Mouse (Mus musculus): ENCODE measurements around the gene Arhgef17.

Arhgef17 gene

DNA sequence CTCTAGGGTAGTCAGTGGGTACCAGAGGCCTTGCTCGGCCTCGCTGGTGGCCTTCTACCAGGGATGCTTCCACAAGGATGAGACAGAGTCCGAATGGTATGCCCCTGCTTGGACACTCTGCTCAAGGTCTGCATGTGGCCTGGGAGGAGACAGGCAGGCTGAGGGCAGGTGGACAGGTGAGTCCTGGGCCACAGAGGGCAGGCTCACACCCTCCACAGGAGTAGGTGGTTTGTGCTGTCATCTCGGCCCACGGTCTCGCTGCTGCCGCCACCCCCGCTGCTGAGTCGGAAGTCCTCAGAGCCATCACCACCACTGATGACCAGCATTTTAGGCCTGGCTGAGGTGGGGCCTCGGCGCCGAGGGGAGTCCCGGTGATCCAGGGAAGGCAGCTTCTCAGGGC is 58.7 kb downstream of the Arhgef17 start:
- no peak for DNase-seq (ENCODE audit: low spot score in 2 of 2)

DNA sequence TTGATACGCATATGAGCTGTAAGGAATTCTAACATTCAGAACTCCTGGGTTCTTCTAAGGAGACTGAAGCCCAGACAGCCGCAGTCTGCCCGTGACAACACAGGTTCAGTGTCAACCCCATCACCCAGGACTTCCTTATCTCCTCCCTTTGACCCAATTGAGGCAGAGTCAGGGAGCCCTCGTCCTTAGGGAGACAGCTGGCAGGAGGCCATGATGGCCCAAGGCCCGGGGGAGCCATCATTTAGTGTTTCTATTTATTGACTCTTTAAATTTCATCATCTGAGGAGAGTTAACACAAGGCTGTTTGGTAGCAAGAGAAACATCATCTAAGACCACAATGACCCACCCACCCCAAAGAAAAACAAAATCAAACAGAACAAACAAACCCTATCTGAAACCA is 60.0 kb downstream of the Arhgef17 start:
- DNase-seq (ENCODE audit: low spot score in 2 of 2), result no peak

DNA sequence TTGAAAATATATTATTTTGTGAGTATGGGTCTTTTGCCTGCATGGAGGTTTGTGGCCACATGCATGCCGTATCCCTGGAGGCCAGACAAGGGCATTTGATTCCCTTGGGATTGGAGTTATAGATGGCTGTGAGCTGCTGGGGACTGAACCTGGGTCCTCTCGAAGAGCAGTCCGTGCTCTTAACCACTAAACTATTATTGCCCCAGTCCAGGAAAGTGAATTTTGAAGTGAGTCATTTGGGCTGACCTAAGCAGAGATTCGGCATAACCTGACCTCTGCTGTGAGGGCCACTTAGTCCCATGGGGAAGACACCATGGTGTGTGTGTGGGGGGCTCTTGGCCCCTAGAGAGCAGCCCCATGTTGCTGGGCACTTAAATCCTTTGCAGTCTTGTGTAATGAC is 60.6 kb downstream of the Arhgef17 start:
- no peak for DNase-seq (ENCODE audit: low spot score in 2 of 2)

DNA sequence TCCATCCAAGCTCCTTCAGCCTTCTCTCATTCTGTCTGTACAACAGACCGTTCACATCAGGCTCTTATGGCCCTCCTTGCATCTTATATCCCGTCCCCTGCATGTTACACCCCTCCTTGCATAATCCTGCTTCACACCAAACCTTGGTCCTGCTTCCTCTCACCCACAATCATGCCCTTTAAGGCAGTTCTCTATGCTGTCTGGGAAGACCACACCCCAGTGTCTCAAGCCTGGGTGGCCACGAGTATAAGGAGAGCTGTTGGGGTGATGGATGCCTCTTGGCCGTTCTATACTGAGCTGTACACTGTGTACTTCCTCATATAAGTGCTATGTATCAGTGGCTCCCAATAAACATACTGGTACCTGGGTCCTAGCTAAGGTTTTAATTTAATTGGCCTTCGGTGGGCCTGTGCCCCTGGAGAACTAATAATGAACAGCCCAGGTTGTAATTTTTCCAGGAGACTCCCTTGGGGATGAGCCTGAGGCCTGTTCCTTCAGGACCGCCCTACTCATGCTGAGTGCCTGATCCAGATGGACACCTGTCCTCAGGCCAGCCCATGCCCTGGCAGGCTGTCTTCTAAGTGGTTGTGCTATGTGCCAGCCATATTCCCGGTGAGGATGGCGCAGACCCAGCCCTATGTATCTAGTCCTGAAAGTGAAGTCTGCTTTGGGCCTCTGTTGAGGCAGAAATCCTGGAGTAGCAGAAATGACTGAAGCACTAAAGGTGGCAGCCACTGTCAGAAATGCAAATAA is 61.9 kb downstream of the Arhgef17 start:
- no peak for DNase-seq (ENCODE audit: low spot score in 2 of 2)

DNA sequence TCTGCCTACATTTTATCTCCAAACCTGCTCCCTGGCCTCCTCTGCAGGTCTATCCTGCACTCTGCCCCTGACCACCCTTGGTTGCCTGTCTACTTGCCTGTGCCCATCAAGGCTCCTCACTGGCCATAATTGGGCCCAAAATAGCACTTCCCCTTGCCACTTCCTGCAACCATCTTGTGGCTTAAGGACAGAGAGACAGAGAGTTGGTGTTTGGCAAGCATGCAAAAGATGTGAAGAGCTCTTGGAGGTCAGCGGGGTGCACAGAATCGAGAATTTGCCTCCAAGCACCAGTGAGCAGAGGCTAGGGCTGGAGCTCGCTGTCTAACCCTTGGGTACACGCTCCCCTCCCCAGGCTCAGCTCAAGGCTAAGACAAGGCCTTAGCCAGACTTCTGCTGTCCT is 63.4 kb downstream of the Arhgef17 start:
- no peak for DNase-seq (ENCODE audit: low spot score in 2 of 2)

DNA sequence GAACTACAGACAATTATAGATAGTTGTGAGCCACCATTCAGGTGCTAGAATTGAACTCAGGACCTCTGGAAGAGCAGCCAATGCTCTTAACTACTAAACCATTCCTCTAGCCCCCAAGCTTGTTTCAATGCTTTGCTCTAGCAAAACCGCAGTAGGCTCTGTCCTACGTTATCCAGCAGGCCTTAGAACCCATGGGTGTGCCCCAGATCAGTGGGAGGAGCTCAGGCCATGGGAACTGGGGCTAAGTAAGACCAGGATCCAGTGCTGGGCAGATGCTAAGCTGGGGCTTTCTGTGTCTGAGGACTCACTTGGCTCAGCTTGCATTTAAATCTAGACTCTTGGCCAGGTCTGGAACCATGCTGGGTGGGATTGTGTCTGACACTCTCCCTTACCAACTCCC is 64.3 kb downstream of the Arhgef17 start:
- no peak for DNase-seq (ENCODE audit: low spot score in 2 of 2)

DNA sequence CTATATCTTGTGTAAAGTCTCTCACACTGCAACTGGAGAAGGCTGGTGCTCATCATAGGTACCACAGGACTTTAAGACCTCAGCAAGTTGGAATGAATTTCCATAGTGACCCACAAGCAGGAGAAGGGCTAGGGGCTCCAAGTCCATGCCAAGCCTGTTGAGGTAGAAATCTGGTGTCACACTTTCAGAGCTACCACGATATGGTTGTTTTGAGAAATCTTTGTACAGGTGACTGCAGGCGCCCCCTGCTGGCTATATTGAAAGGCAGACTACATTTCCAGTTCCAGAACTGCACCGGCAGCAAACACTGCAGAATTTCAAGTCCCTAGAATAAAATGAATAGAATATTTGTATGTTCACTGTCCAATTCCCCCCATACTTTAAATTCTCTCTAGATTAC is 65.2 kb downstream of the Arhgef17 start:
- peak in 1 of 2 experiments; percentile 68 for DNase-seq (ENCODE audit: low spot score in 2 of 2)

DNA sequence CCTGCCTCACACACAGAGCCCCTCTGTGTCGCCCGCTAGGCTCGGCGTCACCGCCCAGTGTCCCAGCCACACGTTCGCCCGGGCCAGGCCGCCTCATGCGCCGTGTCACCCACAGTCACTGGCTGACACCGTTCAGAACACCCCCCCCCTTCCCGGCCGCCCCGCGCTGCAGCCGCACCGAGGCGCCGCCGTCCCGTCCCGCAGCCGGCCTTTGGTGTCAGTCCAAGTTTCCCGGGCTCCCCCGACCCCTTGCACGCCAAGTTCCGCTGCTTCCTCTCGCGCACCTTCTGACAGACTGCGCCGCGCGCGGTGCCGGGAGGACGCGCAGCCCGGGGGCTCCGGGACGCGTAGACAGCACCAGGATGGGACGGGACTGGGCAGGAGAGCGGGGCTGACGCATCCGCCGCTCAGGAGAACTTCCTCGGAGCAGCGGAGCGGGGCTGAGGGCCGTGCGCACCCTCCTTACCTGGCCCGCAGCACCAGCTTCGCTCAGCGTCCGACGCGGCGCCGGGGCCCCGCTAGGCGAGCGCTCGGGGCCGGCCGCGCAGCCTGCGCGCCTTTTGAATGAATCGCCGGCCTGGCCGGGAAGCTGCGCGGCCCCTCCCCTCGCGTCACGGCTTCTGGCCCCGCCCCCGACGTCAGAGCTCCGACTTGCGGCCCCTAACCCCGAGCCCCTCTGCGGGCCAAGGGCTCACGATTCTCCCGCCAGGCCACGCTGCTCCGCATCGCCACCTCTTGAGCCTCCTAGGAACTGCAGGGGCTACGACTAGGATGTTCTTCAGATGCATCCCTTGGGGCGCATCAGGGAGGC is 68.9 kb downstream of the Arhgef17 start, which contains the start of gene Relt:
Gene Relt (minus strand): TSS at position 619 of the 811 bp plus-strand sequence.
- peak; percentile 95 to 98 for DNase-seq (ENCODE audit: low spot score in 2 of 2)

DNA sequence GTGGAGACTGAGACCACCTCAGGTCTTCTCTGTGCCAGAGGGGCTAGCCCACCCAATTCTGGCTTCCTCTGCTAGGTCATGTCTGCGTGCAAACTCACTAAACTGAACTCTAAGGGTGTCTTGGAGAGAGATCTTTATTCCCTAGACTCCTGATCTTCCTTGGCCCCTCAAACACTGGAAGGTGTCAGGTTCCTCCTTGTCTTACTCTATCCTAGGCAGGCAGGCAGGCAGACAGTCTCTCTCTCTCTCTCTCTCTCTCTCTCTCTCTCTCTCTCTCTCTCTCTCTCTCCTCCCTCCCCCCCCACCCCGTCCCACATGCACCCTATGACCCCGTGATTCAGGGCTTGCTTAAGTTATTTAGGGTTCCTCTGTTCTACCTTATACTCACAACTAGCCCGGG is 69.6 kb downstream of the Arhgef17 start:
- DNase-seq (ENCODE audit: low spot score in 2 of 2), result no peak

DNA sequence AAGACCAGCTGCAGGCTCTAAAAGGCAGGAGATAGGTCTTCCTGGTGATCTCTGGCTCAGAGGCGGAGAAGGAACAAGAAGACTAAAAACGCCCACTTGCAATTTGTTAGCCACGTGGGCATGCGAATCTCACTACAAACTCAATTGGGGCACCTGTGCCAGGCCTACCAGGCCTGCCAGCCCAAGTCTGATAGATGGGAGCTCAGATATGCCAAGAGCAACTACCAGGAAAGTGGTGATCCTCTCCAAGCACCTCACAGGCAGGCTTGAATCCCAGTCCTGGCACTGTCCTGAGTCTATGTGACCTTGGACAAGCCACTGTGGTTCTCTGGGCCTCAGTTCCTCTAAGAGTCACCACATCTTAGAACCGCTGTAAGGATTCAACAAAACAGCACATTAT is 70.7 kb downstream of the Arhgef17 start:
- no peak for DNase-seq (ENCODE audit: low spot score in 2 of 2)

DNA sequence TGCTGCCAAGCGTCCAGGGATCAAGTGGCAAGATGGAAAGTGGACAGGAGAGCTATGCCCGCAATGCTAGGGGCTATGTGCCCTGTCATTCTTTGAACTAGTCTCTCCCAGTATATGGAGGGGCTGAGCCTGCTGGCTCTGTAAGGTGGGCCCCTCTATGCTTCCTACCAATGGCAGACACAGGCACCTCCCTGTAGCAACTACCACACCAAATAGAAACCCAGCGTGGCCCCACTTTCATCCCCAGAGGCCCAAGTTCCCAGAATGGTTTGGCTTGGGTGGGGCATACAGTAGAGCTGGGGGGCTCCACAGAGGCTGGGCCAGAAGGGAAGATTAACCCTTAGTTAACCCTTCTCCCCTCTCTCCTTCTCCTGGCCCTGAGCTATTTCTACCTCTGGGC is 71.5 kb downstream of the Arhgef17 start:
- DNase-seq (ENCODE audit: low spot score in 2 of 2), result no peak

DNA sequence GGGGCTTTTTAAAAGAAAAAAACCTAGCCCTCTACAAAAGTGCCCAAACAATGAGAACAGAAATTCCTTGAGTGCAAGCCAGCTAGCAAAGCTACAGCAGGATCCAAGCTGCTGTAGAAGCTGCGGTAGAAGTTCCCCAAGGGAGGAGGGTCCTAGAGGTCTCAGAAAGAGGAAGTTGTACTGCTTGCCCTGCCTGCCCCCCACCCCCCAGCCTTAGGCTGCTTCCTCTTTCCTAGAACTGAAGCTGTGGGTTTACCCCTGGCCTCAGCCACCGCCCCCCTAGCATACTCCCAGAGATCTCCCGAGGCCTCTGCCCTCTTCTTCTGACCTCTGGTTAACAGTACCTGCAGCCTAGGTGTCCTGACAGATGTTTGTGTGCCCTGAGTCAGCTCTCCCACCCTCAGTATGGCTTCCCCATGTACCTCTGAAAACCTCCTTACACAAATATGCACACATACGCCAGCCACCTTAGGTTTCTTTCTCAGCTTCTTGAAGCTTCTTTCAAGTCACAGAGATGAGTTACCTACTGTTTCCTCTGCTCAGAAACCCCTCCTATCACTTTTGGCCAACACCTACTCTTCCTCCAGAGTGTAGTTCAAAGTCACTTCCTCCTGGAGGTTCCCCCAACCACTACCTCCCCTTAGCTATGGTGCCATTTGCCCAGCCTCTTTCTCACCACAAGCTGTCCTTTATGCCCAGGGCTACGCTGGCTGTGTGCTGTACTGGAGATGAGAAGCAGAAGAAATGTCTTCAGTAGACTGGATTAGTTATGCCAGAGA is 75.9 kb downstream of the Arhgef17 start:
- DNase-seq (ENCODE audit: low spot score in 2 of 2), result no peak

DNA sequence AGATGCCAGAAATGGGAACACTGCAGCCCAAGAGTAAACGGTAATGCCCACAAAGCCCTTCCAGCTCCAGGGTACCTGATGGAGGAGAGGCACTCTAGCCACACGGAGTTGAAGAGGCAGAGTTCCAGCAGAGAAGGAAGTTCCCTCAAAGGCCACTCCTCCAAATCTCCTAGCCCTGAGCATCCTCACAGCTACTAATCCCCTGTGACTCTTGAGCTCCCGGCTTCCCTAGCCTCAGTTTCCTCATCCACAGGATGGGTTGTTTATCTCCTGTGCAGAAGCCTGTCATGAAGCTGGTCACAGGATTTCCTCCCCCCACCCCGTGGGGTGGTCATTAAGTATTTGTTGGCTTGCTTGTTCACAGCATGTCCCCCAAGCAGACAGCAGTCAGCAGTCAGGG is 76.6 kb downstream of the Arhgef17 start:
- no peak for DNase-seq (ENCODE audit: low spot score in 2 of 2)

DNA sequence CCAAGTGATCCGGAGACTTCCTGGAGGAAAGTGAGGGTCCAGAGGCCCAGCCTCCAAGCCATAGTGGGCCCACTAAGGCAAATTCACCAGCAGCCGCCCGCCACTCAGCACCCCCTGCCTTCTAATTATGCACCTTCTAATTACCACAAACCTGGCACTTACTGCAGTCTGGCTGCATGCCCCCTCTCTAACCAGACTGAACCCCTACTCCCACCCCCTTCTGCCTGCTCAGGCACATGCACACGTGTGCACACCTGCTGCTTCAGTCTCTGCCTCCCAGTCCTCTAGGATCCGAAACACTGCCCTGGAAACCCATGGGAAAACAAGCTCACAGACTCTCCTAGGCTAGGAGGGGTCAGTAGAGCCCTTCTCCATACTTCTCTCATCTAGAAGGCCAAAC is 77.0 kb downstream of the Arhgef17 start:
- DNase-seq (ENCODE audit: low spot score in 2 of 2), result no peak

DNA sequence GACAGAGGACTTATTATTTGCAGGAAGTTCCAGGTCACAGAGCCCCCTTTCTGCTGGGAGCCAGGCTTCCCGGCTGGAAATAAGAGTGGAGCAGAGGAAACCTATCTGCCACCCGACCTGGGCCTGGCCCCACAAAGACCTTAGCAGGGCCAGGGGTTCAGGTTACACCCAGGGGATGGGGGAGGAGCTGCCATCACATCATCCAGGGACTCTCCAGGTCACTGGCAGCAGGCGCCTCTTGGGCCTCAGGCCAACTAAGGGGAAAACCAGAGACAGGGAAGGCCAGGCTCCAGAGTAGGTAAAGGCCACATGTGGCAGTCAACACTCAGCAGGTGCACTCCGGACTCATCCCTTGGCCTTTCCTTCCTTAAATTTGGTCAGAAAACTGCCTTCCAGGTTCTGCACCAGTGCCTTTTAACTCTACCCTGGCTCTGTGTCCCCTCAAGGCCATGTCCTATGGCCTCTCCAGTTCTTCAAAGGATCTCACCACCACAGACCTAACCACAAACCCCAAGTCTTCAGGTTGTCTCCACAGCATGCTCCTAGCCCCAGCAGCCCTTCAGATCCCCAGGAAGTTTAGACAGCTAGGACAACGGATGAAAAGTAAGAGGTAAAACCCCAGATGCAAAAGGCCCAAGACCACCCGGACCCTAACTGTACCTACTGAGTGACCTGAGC is 77.6 kb downstream of the Arhgef17 start:
- DNase-seq (ENCODE audit: low spot score in 2 of 2), result no peak

DNA sequence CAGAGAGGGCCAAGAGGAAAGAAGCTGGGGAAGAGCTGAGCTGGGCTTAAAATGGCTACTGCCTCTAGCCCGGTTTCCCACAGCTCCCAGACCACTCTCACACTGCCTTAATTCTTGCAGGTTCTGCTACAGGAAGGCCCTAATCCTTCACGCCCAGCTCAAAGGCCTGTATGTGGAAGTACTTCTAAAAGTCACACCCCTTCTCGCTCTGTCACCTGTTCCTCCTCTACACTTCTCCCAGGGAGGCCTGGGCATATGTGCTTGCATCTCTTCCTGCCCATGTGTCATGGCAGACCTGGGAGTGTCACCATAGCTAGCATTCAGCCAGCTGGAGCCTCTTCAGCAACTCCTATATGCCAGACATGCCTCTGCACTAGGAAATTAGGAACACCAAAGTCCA is 78.5 kb downstream of the Arhgef17 start:
- no peak for DNase-seq (ENCODE audit: low spot score in 2 of 2)

DNA sequence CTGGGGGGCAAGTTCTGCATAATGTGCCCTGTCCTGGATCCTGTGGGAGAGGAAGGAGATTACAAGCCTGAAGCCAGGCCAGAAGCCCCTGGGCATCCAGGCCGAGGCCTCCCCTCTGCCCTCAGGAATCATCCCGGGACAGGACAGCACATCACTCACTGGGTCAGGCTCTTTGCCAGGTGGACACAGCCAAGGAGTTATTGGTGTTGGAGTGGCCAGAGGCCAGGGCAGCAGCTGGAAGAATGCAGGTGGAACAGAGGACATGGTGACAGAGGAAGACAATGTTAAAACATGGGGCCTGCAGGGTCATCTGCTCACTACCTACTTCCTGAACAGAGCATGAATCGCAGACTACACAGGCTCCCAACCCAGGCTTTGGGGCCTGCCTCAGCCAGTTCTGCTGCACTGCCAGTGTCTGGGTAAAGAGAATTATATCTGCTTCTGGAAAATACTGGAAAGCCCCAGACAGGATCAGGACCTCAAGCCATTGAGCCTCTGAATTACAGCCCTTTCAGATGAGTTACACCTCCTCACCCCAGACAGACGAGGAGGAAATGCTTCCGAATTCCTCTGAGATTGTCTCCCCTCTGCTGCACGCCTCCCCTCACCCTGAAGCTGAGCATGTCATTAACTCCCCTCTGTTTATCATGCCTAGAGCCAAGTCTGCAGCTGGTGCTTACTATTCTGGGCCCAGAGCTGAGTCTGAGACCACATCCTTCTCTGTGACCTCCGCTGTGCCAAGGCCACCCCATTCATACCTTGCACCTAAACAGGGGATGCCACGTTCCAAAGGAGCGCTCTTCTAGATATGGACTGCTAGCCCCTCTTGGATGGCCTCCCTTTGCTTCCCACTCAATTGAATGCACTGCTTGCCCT is 80.2 kb downstream of the Arhgef17 start:
- no peak for DNase-seq (ENCODE audit: low spot score in 2 of 2)

DNA sequence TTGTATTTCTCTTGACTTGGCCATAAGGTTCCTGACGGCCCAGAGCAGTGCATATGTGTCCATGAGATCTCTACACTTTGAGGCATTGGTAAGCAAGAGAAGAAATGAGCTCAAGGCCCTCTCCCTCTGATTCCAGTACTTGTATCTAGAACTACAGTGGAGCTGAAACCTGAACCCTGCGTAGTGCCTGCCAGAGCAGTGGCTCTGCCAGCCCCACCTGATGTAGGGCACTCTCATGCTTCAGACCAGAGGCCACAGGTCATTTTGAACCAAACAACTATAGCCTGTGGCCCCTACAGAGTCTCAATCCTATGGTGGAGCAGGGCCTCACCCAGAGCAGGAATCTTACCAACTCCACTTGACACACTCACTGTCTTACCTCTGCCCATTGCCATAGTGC is 82.4 kb downstream of the Arhgef17 start:
- no peak for DNase-seq (ENCODE audit: low spot score in 2 of 2)

DNA sequence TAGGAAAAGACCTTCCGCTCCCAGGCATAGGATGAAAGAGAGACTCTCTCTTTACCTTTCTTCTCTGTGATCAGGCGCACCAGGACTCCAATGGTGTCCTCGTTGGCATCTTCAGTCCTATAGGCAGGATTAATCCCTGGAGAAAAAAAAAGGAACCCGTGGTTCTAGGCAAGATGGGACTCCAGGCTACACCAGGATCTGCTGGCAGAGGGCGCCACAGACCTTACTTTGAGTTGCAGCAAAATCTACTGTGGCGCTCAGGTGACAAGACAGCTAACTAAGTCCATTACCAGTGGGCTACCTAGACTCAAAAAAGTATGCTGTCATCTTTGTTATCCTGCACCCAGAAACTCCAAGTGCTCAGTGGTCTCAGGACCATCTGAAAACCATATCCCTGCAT is 83.2 kb downstream of the Arhgef17 start:
- peak in 1 of 2 experiments; percentile 60 for DNase-seq (ENCODE audit: low spot score in 2 of 2)

DNA sequence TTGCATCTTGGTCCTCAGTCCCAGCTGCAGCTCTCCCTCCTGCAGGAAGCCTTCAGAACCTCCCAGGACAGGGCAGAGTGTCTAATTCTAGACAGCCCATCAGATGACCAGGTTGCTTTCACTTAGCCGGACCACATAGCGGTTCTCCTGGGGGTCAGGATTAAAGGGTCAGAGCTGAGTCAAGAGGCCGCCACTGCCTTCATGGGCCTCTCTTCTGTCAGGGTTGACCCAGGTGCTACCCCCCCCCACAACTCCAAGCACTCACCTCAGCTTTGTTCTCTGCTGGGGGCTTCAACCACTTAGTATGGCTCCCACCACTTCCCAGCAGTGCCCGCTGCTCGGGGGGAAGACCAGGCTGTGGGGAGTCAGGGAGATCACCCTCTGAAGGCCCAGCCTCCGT is 84.8 kb downstream of the Arhgef17 start:
- DNase-seq (ENCODE audit: low spot score in 2 of 2), result no peak

DNA sequence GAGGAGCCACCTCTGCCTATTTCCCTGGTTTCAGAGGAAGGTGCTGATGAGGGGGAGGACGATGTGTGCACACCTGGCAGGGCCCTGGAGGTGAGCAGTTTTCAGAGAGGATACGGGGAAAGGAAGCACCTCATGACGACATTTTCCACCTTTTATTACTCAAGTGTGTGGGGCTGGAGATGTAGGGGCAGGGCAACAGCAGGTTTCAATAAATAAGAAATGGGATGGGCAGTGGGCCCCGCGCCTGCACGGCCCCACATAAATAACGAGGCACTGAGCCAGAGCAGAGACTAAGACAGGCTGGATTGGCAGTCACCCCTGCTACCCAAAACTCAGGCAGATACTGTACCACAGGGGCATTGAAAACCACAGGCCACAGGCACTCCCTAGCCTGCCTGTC is 85.9 kb downstream of the Arhgef17 start:
- DNase-seq (ENCODE audit: low spot score in 2 of 2), result peak in 1 of 2 experiments; percentile 18
